Mouse (Mus musculus) bone marrow macrophage, adult 2 months (primary cell): ENCODE data around the gene Abca7. TPM values are rescaled to one million over a fixed set of nuclear protein-coding genes. Genes with fewer than 3 reads are reported as not detected.

Experiments used
- H3K27ac ChIP-seq: 2 replicates; pipeline ENCODE4 v1.5.1; 2012; ENCODE audit warnings: low read depth, low read length; ENCODE audit not compliant: insufficient read depth
- H3K4me1 ChIP-seq: 2 replicates; pipeline ENCODE4 v1.6.1; 2012; ENCODE audit warnings: low read length; ENCODE audit not compliant: control insufficient read depth, insufficient read depth
- H3K4me3 ChIP-seq: 2 replicates; pipeline ENCODE4 v1.5.1; 2012; ENCODE audit warnings: mild to moderate bottlenecking, low read length, moderate library complexity; ENCODE audit not compliant: insufficient read depth
- CTCF ChIP-seq: IDR thresholded peaks from 2 replicates; pipeline ENCODE4 v1.5.1; 2012; ENCODE audit warnings: low read depth, mild to moderate bottlenecking, low read length, moderate library complexity
- POLR2A ChIP-seq: IDR thresholded peaks from 2 replicates; pipeline ENCODE4 v1.6.1; 2012; ENCODE audit warnings: mild to moderate bottlenecking, low read depth, low read length, borderline replicate concordance
- polyA plus RNA-seq: library from polyadenylated mRNA; stranded (reverse); fragments of >200 nt; gene quantifications from 2 replicates; pipeline ENCODE4 v1.2.4, GENCODE M21; 2012; ENCODE audit not compliant: missing spikeins, insufficient read depth, insufficient read length

Gene Abca7
- polyA plus RNA-seq, 1 experiment: 27.5 TPM

- Histone ChIP-seq H3K4me3 (peak overlapping the region; percentile 40; the same call in 1 of the 2 replicates), H3K4me1 (peaks cover 30% of the 10 kb centered on the region), H3K27ac (peak overlapping the region; percentile 72)
- TF ChIP-seq CTCF (no peak; the same call in 1 of the 2 replicates), POLR2A (no peak)
Measured at GRCm38 (mm10) chr10:80019471-80020131, 23.3 kb downstream of the Abca7 start.

GRCm38 (mm10) chr10:80020191-80020590 is 23.9 kb downstream of the Abca7 start:
- Histone ChIP-seq H3K27ac (no peak overlapping the region), H3K4me1 (peaks cover 36% of the 10 kb centered on the region), H3K4me3 (no peak overlapping the region)
- TF ChIP-seq CTCF (no peak), POLR2A (no peak)

GRCm38 (mm10) chr10:80020603-80021319 is 24.5 kb downstream of the Abca7 start:
- Histone ChIP-seq H3K27ac (no peak overlapping the region), H3K4me3 (no peak overlapping the region), H3K4me1 (peaks cover 41% of the 10 kb centered on the region)
- TF ChIP-seq POLR2A: no peak
- TF ChIP-seq CTCF: no peak

- H3K4me1 ChIP-seq: peaks cover 38% of the 10 kb centered on the region
- H3K27ac ChIP-seq: no peak overlapping the region
- H3K4me3 ChIP-seq: no peak overlapping the region
- no peak for TF ChIP-seq CTCF
- no peak for TF ChIP-seq POLR2A
Measured at GRCm38 (mm10) chr10:80021320-80021641, 25.0 kb downstream of the Abca7 start.

GRCm38 (mm10) chr10:80022164-80022563 is 25.9 kb downstream of the Abca7 start:
- no peak overlapping the region for H3K27ac ChIP-seq
- TF ChIP-seq POLR2A (no peak), CTCF (no peak)
- peaks cover 37% of the 10 kb centered on the region for H3K4me1 ChIP-seq
- H3K4me3 ChIP-seq: no peak overlapping the region

GRCm38 (mm10) chr10:80022806-80023205 is 26.5 kb downstream of the Abca7 start:
- Histone ChIP-seq H3K27ac (peak overlapping the region; percentile 7; the same call in 1 of the 2 replicates), H3K4me1 (peaks cover 37% of the 10 kb centered on the region), H3K4me3 (no peak overlapping the region)
- TF ChIP-seq CTCF: no peak
- no peak for TF ChIP-seq POLR2A

- no peak for TF ChIP-seq POLR2A
- TF ChIP-seq CTCF: no peak
- H3K4me1 ChIP-seq: peaks cover 37% of the 10 kb centered on the region
- H3K4me3 ChIP-seq: peak overlapping the region; percentile 40; the same call in 1 of the 2 replicates
- peak overlapping the region; percentile 84 for H3K27ac ChIP-seq
Measured at GRCm38 (mm10) chr10:80023758-80024157, 27.5 kb downstream of the Abca7 start.

- Histone ChIP-seq H3K4me3 (peak overlapping the region; percentile 40), H3K4me1 (peaks cover 32% of the 10 kb centered on the region), H3K27ac (peak overlapping the region; percentile 84)
- TF ChIP-seq POLR2A (no peak), CTCF (no peak)
Measured at GRCm38 (mm10) chr10:80024229-80025043, 28.1 kb downstream of the Abca7 start.

- peak overlapping the region; percentile 84 for H3K27ac ChIP-seq
- TF ChIP-seq POLR2A (no peak), CTCF (no peak)
- H3K4me3 ChIP-seq: no peak overlapping the region
Measured at GRCm38 (mm10) chr10:80025044-80025347, 28.7 kb downstream of the Abca7 start.

More at GRCm38 (mm10) chr10:80025044-80025347, 28.7 kb downstream of the Abca7 start:
- H3K4me1 ChIP-seq: peaks cover 30% of the 10 kb centered on the region
